Mouse (Mus musculus): ENCODE measurements around the gene Ankrd35. TPM values are rescaled to one million over a fixed set of nuclear protein-coding genes. Genes with fewer than 3 reads are reported as not detected.

Gene Ankrd35
- polyA plus RNA-seq, 2 experiments = 3.7 to 4.2 TPM

DNA sequence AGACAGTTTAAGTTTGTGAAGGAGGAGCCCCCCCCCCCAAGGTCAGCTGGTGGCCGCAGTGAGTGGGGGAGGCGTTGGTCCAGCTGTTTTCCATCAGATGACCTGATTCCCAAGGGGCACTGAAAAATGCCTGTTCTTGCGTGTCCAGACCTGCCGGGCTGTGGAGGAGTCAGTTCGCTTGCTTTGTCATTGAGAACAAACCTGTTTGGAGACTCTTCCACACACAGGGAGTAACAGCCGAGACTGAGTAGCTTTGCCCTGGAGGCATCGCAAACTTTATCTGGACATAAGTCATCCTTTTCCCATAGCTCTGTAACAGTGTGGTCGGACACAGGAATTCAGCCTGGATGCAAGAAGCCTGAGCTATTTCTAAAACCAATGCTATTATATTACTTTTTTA is 4.5 kb downstream of the Ankrd35 start:
- 12% methylated on average over 8 of the region's 8 CpGs for WGBS
- no peaks in the 10 kb centered on the region for H3K27me3 ChIP-seq (ENCODE audit: control insufficient read depth, insufficient read depth, low read length)
- DNase-seq (ENCODE audit: low spot score) (peak; percentile 46), ATAC-seq (ENCODE audit: low FRiP score, low read depth) (peak; percentile 54; the same call in 1 of the 2 replicates)
- H3K4me1 ChIP-seq (ENCODE audit: control insufficient read depth, insufficient read depth, low read length) = peaks cover 13% of the 10 kb centered on the region
- TF ChIP-seq POLR2A (IDR thresholded peaks at IDR 0.05; ENCODE audit: borderline replicate concordance, extremely low read depth, insufficient read depth, insufficient read length) = no peak
- no peaks in the 10 kb centered on the region for H3K36me3 ChIP-seq (ENCODE audit: control insufficient read depth, insufficient read depth, low read length)
- no peak overlapping the region for H3K9ac ChIP-seq (ENCODE audit: low read depth, low read length, severe bottlenecking)
- peak overlapping the region; percentile 30; the same call in 1 of the 2 replicates for H3K4me2 ChIP-seq (replicated peaks; ENCODE audit: low read depth, low read length, severe bottlenecking)
- no peaks in the 10 kb centered on the region for H3K9me3 ChIP-seq (ENCODE audit: control insufficient read depth, low read length)
- H3K4me3 ChIP-seq (replicated peaks; ENCODE audit: low read length) = no peak overlapping the region
- peak overlapping the region; percentile 56; the same call in 1 of the 2 replicates for H3K27ac ChIP-seq (replicated peaks; ENCODE audit: low read depth, low read length)

DNA sequence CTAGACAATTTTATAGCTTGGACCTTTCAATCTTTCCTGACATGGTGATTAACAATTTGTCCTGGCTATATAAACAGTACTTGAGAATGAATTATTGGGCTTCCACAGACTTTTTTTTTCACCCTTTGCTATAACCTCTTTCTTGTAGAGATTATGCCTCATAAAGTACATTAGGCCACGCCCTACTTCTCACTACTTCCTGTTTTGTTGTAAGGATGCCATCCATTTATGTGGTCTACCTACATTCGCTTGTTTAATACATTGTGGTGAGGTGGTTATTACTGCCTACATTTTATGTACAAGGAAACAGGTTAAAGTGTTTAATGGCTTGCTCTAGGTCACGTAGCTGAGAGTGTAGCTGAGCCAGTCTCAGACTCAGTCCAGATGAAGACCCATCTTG is 5.2 kb downstream of the Ankrd35 start:
- H3K27ac ChIP-seq (replicated peaks; ENCODE audit: low read depth, low read length) = no peak overlapping the region
- no peak overlapping the region for H3K4me3 ChIP-seq (replicated peaks; ENCODE audit: low read length)
- no peak overlapping the region for H3K4me2 ChIP-seq (replicated peaks; ENCODE audit: low read depth, low read length, severe bottlenecking)
- ATAC-seq (ENCODE audit: low FRiP score, low read depth) = no peak
- peaks cover 10% of the 10 kb centered on the region; the same call in 1 of the 2 replicates for H3K4me1 ChIP-seq (ENCODE audit: control insufficient read depth, insufficient read depth, low read length)
- no peaks in the 10 kb centered on the region for H3K36me3 ChIP-seq (ENCODE audit: control insufficient read depth, insufficient read depth, low read length)
- H3K9me3 ChIP-seq (ENCODE audit: control insufficient read depth, low read length) = no peaks in the 10 kb centered on the region
- H3K9ac ChIP-seq (ENCODE audit: low read depth, low read length, severe bottlenecking) = no peak overlapping the region
- TF ChIP-seq POLR2A (IDR thresholded peaks at IDR 0.05; ENCODE audit: borderline replicate concordance, extremely low read depth, insufficient read depth, insufficient read length) = no peak
- no peak for DNase-seq (ENCODE audit: low spot score)
- 50% methylated on average over 3 of the region's 3 CpGs for WGBS
- H3K27me3 ChIP-seq (ENCODE audit: control insufficient read depth, insufficient read depth, low read length) = no peaks in the 10 kb centered on the region

DNA sequence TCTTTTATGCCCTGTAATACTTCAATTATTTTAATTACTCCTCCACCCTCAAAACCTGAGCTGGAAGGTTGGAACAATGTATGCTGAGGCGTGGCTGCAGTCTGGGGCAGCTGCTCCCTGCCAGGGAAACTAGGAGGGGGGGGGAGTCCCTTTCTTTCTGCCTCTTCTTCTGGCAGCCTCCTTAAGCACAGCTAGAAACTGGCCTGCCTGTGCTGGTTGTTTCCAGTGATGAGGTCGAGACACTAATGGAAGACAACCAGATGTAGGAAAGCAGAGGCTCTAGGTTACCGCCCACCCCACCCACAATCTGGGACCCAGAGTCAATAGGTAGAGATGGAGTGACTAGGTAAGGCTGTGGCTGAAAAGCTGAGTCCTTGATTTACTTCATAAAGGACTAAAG is 5.8 kb downstream of the Ankrd35 start:
- no peaks in the 10 kb centered on the region for H3K36me3 ChIP-seq (ENCODE audit: control insufficient read depth, insufficient read depth, low read length)
- TF ChIP-seq POLR2A (IDR thresholded peaks at IDR 0.05; ENCODE audit: borderline replicate concordance, extremely low read depth, insufficient read depth, insufficient read length) = no peak
- H3K9ac ChIP-seq (ENCODE audit: low read depth, low read length, severe bottlenecking) = no peak overlapping the region
- H3K4me2 ChIP-seq (replicated peaks; ENCODE audit: low read depth, low read length, severe bottlenecking) = no peak overlapping the region
- 43% methylated on average over 3 of the region's 3 CpGs for WGBS
- DNase-seq (ENCODE audit: low spot score) (no peak), ATAC-seq (ENCODE audit: low FRiP score, low read depth) (no peak)
- H3K27me3 ChIP-seq (ENCODE audit: control insufficient read depth, insufficient read depth, low read length) = no peaks in the 10 kb centered on the region
- H3K27ac ChIP-seq (replicated peaks; ENCODE audit: low read depth, low read length) = no peak overlapping the region
- H3K4me1 ChIP-seq (ENCODE audit: control insufficient read depth, insufficient read depth, low read length) = peaks cover 6% of the 10 kb centered on the region; the same call in 1 of the 2 replicates
- no peaks in the 10 kb centered on the region for H3K9me3 ChIP-seq (ENCODE audit: control insufficient read depth, low read length)
- no peak overlapping the region for H3K4me3 ChIP-seq (replicated peaks; ENCODE audit: low read length)

DNA sequence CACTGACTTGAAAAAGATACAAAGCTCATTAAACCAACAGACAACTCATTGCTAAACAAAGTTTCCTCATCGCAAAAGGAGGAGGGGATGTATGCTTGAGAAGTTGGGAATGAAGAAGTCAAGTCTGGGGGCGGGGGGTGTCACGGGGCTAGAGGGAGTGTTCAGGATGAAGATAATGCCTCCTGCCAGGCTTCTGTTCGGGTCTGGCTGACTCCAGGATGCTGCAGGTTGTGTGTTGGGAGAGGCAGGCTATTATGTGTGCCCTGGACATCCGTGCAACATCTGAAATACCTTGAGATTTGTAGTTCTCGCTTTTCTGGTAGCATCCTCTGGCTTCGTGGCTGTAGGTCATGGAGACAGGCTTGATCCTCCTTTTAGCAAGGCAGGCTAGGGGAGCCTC is 8.5 kb downstream of the Ankrd35 start:
- Histone ChIP-seq H3K27ac (replicated peaks; ENCODE audit: low read depth, low read length) (no peak overlapping the region), H3K9me3 (ENCODE audit: control insufficient read depth, low read length) (no peaks in the 10 kb centered on the region), H3K9ac (ENCODE audit: low read depth, low read length, severe bottlenecking) (no peak overlapping the region), H3K27me3 (ENCODE audit: control insufficient read depth, insufficient read depth, low read length) (no peaks in the 10 kb centered on the region), H3K4me1 (ENCODE audit: control insufficient read depth, insufficient read depth, low read length) (peaks cover 6% of the 10 kb centered on the region; the same call in 1 of the 2 replicates), H3K4me3 (replicated peaks; ENCODE audit: low read length) (no peak overlapping the region), H3K4me2 (replicated peaks; ENCODE audit: low read depth, low read length, severe bottlenecking) (no peak overlapping the region), H3K36me3 (ENCODE audit: control insufficient read depth, insufficient read depth, low read length) (no peaks in the 10 kb centered on the region)
- ATAC-seq (ENCODE audit: low FRiP score, low read depth) = no peak
- 72% methylated on average over 7 of the region's 7 CpGs for WGBS
- no peak for DNase-seq (ENCODE audit: low spot score)
- no peak for TF ChIP-seq POLR2A (IDR thresholded peaks at IDR 0.05; ENCODE audit: borderline replicate concordance, extremely low read depth, insufficient read depth, insufficient read length)

DNA sequence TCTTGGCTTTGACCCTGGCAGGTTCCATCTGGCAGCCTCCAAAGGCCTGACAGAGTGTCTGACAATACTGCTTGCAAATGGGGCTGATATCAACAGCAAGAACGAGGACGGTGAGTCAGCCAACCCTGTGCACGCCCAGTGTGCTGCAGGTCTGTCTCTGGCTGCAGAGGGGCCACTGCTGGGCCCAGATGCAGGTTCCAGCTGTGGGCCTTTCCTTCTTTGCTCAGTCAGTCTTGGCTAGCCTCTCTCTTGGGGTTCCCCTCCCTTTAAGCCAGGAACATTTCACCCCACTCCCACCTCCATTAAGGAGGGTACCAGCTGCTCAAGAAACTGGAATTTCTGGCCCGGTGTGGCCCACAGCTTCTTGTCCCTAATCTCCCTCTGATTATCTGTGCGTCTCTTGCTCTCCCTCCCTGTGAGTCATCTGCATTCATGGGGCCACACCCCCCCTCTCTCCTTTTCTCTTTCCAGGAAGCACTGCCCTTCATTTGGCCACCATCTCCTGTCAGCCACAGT is 9.3 kb downstream of the Ankrd35 start:
- no peaks in the 10 kb centered on the region for H3K36me3 ChIP-seq (ENCODE audit: control insufficient read depth, insufficient read depth, low read length)
- H3K27me3 ChIP-seq (ENCODE audit: control insufficient read depth, insufficient read depth, low read length) = 0 out of 2 replicates have a peak, but pooled peaks cover 7% of the 10 kb centered on the region
- no peak for ATAC-seq (ENCODE audit: low FRiP score, low read depth)
- peaks cover 6% of the 10 kb centered on the region; the same call in 1 of the 2 replicates for H3K4me1 ChIP-seq (ENCODE audit: control insufficient read depth, insufficient read depth, low read length)
- H3K9me3 ChIP-seq (ENCODE audit: control insufficient read depth, low read length) = no peaks in the 10 kb centered on the region
- H3K4me2 ChIP-seq (replicated peaks; ENCODE audit: low read depth, low read length, severe bottlenecking) = no peak overlapping the region
- H3K9ac ChIP-seq (ENCODE audit: low read depth, low read length, severe bottlenecking) = no peak overlapping the region
- TF ChIP-seq POLR2A (IDR thresholded peaks at IDR 0.05; ENCODE audit: borderline replicate concordance, extremely low read depth, insufficient read depth, insufficient read length) = no peak
- no peak overlapping the region for H3K27ac ChIP-seq (replicated peaks; ENCODE audit: low read depth, low read length)
- DNase-seq (ENCODE audit: low spot score) = no peak
- WGBS = 39% methylated on average over 5 of the region's 5 CpGs
- H3K4me3 ChIP-seq (replicated peaks; ENCODE audit: low read length) = no peak overlapping the region
